Mouse (Mus musculus): Measurements from ENCODE around the gene Kdm2a. TPM values are rescaled to one million over a fixed set of nuclear protein-coding genes. Genes with fewer than 3 reads are reported as not detected.
A peak's percentile ranks its signal among the peaks of the same experiment; 100 is the strongest.
"Not testable (repeated sequence)": the region's sequence is repeated elsewhere in the genome, so short reads cannot be mapped to it uniquely, and the experiment has no call there.

Kdm2a gene
- polyA plus RNA-seq, 2 experiments from 2014 or later: 90.1 to 95.4 TPM

GRCm38 (mm10) chr19:4414631-4415030 is 16.5 kb upstream of the Kdm2a start:
- ATAC-seq: no peak

GRCm38 (mm10) chr19:4409062-4409461 is 11.0 kb upstream of the Kdm2a start:
- ATAC-seq: no peak

GRCm38 (mm10) chr19:4404840-4405239 is 6.8 kb upstream of the Kdm2a start:
- no peak for ATAC-seq

GRCm38 (mm10) chr19:4398959-4399358 is 874 bp upstream of the Kdm2a start:
- ATAC-seq: no peak

GRCm38 (mm10) chr19:4398630-4398948 is 504 bp upstream of the Kdm2a start:
- ATAC-seq: no peak

- peak; percentile 84 for ATAC-seq
These were observed 887 bp downstream of the Kdm2a start for GRCm38 (mm10) chr19:4396998-4397797.

GRCm38 (mm10) chr19:4396081-4396997 is 1.7 kb downstream of the Kdm2a start:
- peak; percentile 24 for ATAC-seq

- ATAC-seq: no peak
These were observed 10.8 kb downstream of the Kdm2a start for GRCm38 (mm10) chr19:4387276-4387675.

- no peak for ATAC-seq
These were observed 13.1 kb downstream of the Kdm2a start for GRCm38 (mm10) chr19:4385026-4385425.

GRCm38 (mm10) chr19:4384322-4384721 is 13.8 kb downstream of the Kdm2a start:
- no peak for ATAC-seq

GRCm38 (mm10) chr19:4383306-4383705 is 14.8 kb downstream of the Kdm2a start:
- ATAC-seq: no peak

- ATAC-seq: not testable (repeated sequence)
These were observed 15.8 kb downstream of the Kdm2a start for GRCm38 (mm10) chr19:4382303-4382702.

GRCm38 (mm10) chr19:4370656-4371055 is 27.4 kb downstream of the Kdm2a start:
- no peak for ATAC-seq

GRCm38 (mm10) chr19:4370254-4370653 is 27.8 kb downstream of the Kdm2a start:
- no peak for ATAC-seq

- ATAC-seq: no peak
These were observed 48.6 kb downstream of the Kdm2a start for GRCm38 (mm10) chr19:4349455-4349854.

GRCm38 (mm10) chr19:4346479-4346878 is 51.6 kb downstream of the Kdm2a start:
- ATAC-seq: no peak

GRCm38 (mm10) chr19:4338162-4338561 is 59.9 kb downstream of the Kdm2a start:
- ATAC-seq: peak; percentile 69

GRCm38 (mm10) chr19:4333791-4334190 is 64.3 kb downstream of the Kdm2a start:
- ATAC-seq: peak; percentile 85

GRCm38 (mm10) chr19:4333100-4333775 is 64.8 kb downstream of the Kdm2a start:
- ATAC-seq: no peak

- peak; percentile 66 for ATAC-seq
These were observed 65.4 kb downstream of the Kdm2a start for GRCm38 (mm10) chr19:4332653-4333052.

- ATAC-seq: no peak
These were observed 66.8 kb downstream of the Kdm2a start for GRCm38 (mm10) chr19:4331273-4331672.

GRCm38 (mm10) chr19:4330603-4331002 is 67.5 kb downstream of the Kdm2a start:
- no peak for ATAC-seq

- no peak for ATAC-seq
These were observed 69.3 kb downstream of the Kdm2a start for GRCm38 (mm10) chr19:4328737-4329304.

All from CD4-positive, CD25-positive, alpha-beta regulatory T cell, adult 4 months (primary cell).